Mouse (Mus musculus) E14TG2a.4 (cell line): ENCODE measurements around the gene Clybl.

Source experiments
- CTCF ChIP-seq: conservative IDR thresholded peaks from 2 replicates; pipeline ENCODE4 v1.5.1; 2014; ENCODE audit warnings: low read length
- NANOG ChIP-seq: IDR thresholded peaks from 2 replicates; pipeline ENCODE4 v1.6.1; 2014; ENCODE audit warnings: borderline replicate concordance, low read length, mixed read lengths

DNA sequence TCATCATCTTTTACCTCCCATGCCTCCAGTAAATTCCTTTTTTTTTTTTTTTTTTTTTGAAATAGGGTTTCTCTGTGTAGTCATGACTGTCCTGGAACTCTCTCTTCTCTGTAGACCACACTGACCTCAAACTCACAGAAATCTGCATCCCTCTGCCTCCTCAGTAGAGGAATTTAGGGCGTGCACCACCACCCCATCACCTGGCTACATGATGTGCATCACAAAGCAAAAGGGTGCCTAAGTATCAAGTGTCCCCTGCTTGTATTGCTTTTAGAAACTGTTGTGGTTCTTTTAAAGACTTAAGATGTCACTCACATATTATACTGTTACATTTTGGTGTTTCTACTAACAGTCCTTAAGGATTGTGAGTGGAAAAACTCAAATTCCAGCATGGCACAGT is 211.6 kb downstream of the Clybl start:
- TF ChIP-seq CTCF (no peak), NANOG (no peak)
